Mouse (Mus musculus): ENCODE data around the gene Ski. TPM values are rescaled to one million over a fixed set of nuclear protein-coding genes. Genes with fewer than 3 reads are reported as not detected.
A peak's percentile ranks its signal among the peaks of the same experiment; 100 is the strongest.

Gene Ski
- polyA plus RNA-seq, 1 experiment from 2014 or later: 26.8 TPM

GRCm38 (mm10) chr4:155118278-155118677 is 104.1 kb downstream of the Ski start:
- Histone ChIP-seq H3K36me3 (0 out of 2 replicates have a peak, but pooled peaks cover 6% of the 10 kb centered on the region), H3K27ac (no peak overlapping the region), H3K9me3 (peaks cover 4% of the 10 kb centered on the region; the same call in 1 of the 2 replicates), H3K4me3 (no peak overlapping the region), H3K27me3 (no peaks in the 10 kb centered on the region), H3K4me1 (peaks cover 71% of the 10 kb centered on the region), H3K9ac (no peak overlapping the region), H3K4me2 (no peak overlapping the region)
- WGBS: 87% methylated on average over 10 of the region's 10 CpGs
- no peak for ATAC-seq (ENCODE audit: insufficient number of reproducible peaks, low FRiP score, low TSS enrichment, low read depth)

GRCm38 (mm10) chr4:155117396-155117978 is 104.9 kb downstream of the Ski start:
- H3K4me1 ChIP-seq: peaks cover 68% of the 10 kb centered on the region
- H3K4me3 ChIP-seq: no peak overlapping the region
- H3K4me2 ChIP-seq: no peak overlapping the region
- no peak overlapping the region; the same call in 1 of the 2 replicates for H3K27ac ChIP-seq
- ATAC-seq (ENCODE audit: insufficient number of reproducible peaks, low FRiP score, low TSS enrichment, low read depth): no peak
- H3K9ac ChIP-seq: no peak overlapping the region
- no peaks in the 10 kb centered on the region for H3K27me3 ChIP-seq
- H3K9me3 ChIP-seq: peaks cover 4% of the 10 kb centered on the region; the same call in 1 of the 2 replicates
- WGBS: 86% methylated on average over 6 of the region's 6 CpGs
- H3K36me3 ChIP-seq: 0 out of 2 replicates have a peak, but pooled peaks cover 6% of the 10 kb centered on the region

- Histone ChIP-seq H3K27ac (no peak overlapping the region), H3K36me3 (0 out of 2 replicates have a peak, but pooled peaks cover 6% of the 10 kb centered on the region), H3K9ac (no peak overlapping the region), H3K4me2 (no peak overlapping the region), H3K4me1 (peaks cover 60% of the 10 kb centered on the region), H3K27me3 (no peaks in the 10 kb centered on the region), H3K9me3 (peaks cover 4% of the 10 kb centered on the region; the same call in 1 of the 2 replicates), H3K4me3 (no peak overlapping the region)
- 80% methylated on average over 4 of the region's 4 CpGs for WGBS
- ATAC-seq (ENCODE audit: insufficient number of reproducible peaks, low FRiP score, low TSS enrichment, low read depth): no peak
Measured at GRCm38 (mm10) chr4:155116607-155117006, 105.8 kb downstream of the Ski start.

GRCm38 (mm10) chr4:155113766-155114410 is 108.5 kb downstream of the Ski start:
- Histone ChIP-seq H3K4me2 (peak overlapping the region; percentile 12; the same call in 1 of the 2 replicates), H3K36me3 (0 out of 2 replicates have a peak, but pooled peaks cover 6% of the 10 kb centered on the region), H3K4me3 (no peak overlapping the region), H3K27ac (peak overlapping the region; percentile 89), H3K4me1 (peaks cover 59% of the 10 kb centered on the region), H3K9ac (no peak overlapping the region), H3K27me3 (no peaks in the 10 kb centered on the region), H3K9me3 (peaks cover 4% of the 10 kb centered on the region; the same call in 1 of the 2 replicates)
- WGBS: 24% methylated on average over 8 of the region's 8 CpGs
- peak; percentile 64; the same call in 1 of the 2 replicates for ATAC-seq (ENCODE audit: insufficient number of reproducible peaks, low FRiP score, low TSS enrichment, low read depth)

- H3K4me3 ChIP-seq: no peak overlapping the region
- peaks cover 38% of the 10 kb centered on the region for H3K4me1 ChIP-seq
- H3K27ac ChIP-seq: peak overlapping the region; percentile 80
- no peak overlapping the region for H3K9ac ChIP-seq
- no peak overlapping the region for H3K4me2 ChIP-seq
- ATAC-seq (ENCODE audit: insufficient number of reproducible peaks, low FRiP score, low TSS enrichment, low read depth): no peak
- H3K27me3 ChIP-seq: no peaks in the 10 kb centered on the region
- H3K9me3 ChIP-seq: no peaks in the 10 kb centered on the region
- H3K36me3 ChIP-seq: no peaks in the 10 kb centered on the region
- WGBS: 19% methylated on average over 5 of the region's 5 CpGs
Measured at GRCm38 (mm10) chr4:155109471-155109870, 112.9 kb downstream of the Ski start.

- H3K9ac ChIP-seq: no peak overlapping the region
- no peak overlapping the region for H3K4me3 ChIP-seq
- no peaks in the 10 kb centered on the region for H3K9me3 ChIP-seq
- H3K27me3 ChIP-seq: no peaks in the 10 kb centered on the region
- H3K27ac ChIP-seq: no peak overlapping the region
- H3K4me1 ChIP-seq: peaks cover 25% of the 10 kb centered on the region
- no peak overlapping the region for H3K4me2 ChIP-seq
- no peaks in the 10 kb centered on the region for H3K36me3 ChIP-seq
- WGBS: 96% methylated on average over 4 of the region's 4 CpGs
- ATAC-seq (ENCODE audit: insufficient number of reproducible peaks, low FRiP score, low TSS enrichment, low read depth): no peak
Measured at GRCm38 (mm10) chr4:155107886-155108285, 114.5 kb downstream of the Ski start.

Other genes starting within 250 kb of the Ski start
- 11.6 and 13.7 TPM in 2 replicates for gene Plch2, start 165.8 kb downstream of the Ski start, polyA plus RNA-seq (2015; fragmentation: Nextera tagmentation; extraction: Ambion mirVana)
- 21.3 and 22.8 TPM in 2 replicates for gene Pex10, start 155.6 kb downstream of the Ski start, polyA plus RNA-seq (2015; fragmentation: Nextera tagmentation; extraction: Ambion mirVana)
- 170 and 176 TPM in 2 replicates for gene Rer1, start 136.2 kb downstream of the Ski start, polyA plus RNA-seq (2015; fragmentation: Nextera tagmentation; extraction: Ambion mirVana)
- gene Morn1, start 136.0 kb downstream of the Ski start, polyA plus RNA-seq (2015; fragmentation: Nextera tagmentation; extraction: Ambion mirVana): 5.0 and 6.2 TPM in 2 replicates
- 74.0 and 76.2 TPM in 2 replicates for gene Faap20, start 27.2 kb upstream of the Ski start, polyA plus RNA-seq (2015; fragmentation: Nextera tagmentation; extraction: Ambion mirVana)
- 10.5 and 10.6 TPM in 2 replicates for gene Prkcz, start 138.8 kb upstream of the Ski start, polyA plus RNA-seq (2015; fragmentation: Nextera tagmentation; extraction: Ambion mirVana)
- gene Gabrd, start 175.5 kb upstream of the Ski start, polyA plus RNA-seq (2015; fragmentation: Nextera tagmentation; extraction: Ambion mirVana): 0.19 and 0.36 TPM in 2 replicates
- 3.7 and 4.9 TPM in 2 replicates for gene Cfap74, start 186.6 kb upstream of the Ski start, polyA plus RNA-seq (2015; fragmentation: Nextera tagmentation; extraction: Ambion mirVana)
- 0.79 and 1.1 TPM in 2 replicates for gene Tmem52, start 246.5 kb upstream of the Ski start, polyA plus RNA-seq (2015; fragmentation: Nextera tagmentation; extraction: Ambion mirVana)